Mouse (Mus musculus) fat pad, adult 2 months (tissue): ENCODE data around the gene Lypla2.

Experiments
- DNase-seq: peaks from one replicate; pipeline ENCODE4 v3.0.0-alpha.2; 2011; ENCODE audit warnings: low read depth, low spot score; ENCODE audit errors: extremely low read depth

Gene Lypla2

DNA sequence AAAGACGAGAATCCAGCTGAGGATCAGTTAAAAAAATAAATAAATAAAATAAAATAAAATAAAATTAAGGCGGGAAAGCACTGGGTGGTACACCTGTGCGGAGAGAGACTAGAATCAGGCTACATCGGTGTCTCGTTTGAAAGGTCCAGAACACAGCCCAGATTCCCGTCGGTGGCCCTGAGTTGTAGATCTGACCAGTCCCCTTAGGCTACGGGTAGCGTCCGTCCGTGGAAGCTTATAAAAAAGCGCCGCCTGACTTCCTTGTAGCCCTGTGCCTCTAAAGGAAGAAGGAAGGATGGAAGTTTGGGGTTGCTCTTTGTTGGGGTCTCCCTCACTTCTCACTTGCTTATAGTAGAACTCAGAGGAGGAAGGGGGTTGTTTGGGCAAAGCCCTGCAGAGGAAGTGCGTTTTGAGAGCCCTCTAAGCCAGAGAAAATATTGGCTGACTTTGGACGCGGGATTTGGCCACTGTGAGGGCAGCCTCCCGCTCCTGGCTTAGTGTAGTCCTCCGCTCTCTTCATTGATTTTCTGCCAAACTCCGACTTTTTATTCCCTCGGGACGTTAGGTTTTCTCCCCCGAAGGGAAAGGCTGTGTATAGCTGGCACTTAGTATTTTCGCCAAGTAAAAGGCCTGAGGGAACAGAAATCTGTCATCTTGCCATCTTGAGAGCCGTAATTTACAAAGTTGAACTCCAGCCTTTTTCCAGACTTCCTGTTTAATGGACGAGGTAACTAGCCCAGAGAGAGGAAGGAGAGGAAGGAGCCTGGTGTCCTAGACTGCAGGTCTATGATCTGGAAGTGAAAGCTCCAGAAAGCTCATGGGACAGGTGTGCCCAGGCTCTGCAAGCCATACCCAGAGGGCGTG, 50.9 kb downstream of the Lypla2 start:
- DNase-seq = no peak

DNA sequence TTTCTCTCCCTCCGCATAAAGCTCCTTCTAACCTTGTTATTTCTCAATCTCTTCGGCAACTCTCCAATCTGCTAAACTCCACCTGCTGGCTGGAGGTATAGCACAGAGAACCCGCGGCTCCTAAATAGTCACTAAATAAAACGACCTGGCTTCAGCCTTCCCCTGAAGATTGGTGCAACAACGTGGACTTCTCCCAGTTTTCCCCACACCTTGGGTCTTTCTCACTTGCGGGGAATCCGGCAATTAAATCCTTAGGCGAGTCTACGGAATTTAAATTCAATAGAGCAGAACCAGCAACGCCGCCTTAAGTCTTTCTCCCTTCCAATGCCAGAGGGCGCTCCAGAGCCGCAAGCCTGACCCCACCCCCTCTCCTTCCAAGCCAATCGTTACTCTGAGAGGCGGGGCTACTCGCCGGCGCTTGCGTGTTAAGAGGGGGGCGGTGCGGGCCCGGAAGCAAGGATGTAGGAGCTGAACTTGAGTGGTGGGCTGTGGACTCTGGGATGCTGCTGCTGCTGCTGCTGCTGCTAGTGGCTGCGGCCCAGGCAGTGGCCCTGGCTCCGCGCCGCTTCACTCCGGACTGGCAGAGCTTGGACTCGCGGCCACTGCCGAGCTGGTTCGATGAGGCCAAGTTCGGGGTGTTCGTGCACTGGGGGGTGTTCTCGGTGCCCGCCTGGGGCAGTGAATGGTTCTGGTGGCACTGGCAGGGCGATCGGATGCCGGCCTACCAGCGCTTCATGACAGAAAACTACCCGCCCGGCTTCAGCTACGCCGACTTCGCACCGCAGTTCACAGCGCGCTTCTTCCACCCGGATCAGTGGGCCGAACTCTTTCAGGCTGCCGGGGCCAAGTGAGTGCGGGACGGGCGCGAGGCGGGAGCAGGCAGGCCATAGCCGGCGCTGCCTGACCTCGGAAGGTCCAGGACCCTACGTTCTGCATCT, 51.9 kb downstream of the Lypla2 start, which contains the start of gene Fuca1:
Fuca1 (plus strand) TSS at position 432 of the 938 bp plus-strand sequence.
- DNase-seq = peak; percentile 50

DNA sequence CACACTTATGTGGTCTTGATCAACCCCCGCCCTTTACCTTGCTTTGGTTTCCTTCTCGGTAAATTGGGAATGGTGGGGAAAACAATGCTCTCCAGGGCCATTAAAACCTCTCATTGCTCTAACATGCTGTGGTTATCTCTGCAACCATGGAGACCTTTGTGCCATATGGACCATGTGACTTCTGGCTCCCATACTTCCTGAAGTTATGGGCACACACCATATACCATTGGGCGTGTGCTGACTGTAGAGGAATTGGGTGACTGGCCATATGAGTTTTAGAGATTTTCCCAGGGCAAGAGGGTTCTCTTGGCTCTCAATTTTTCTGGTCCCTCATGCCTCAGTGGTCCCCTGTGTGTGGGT, 53.2 kb downstream of the Lypla2 start:
- DNase-seq = no peak

DNA sequence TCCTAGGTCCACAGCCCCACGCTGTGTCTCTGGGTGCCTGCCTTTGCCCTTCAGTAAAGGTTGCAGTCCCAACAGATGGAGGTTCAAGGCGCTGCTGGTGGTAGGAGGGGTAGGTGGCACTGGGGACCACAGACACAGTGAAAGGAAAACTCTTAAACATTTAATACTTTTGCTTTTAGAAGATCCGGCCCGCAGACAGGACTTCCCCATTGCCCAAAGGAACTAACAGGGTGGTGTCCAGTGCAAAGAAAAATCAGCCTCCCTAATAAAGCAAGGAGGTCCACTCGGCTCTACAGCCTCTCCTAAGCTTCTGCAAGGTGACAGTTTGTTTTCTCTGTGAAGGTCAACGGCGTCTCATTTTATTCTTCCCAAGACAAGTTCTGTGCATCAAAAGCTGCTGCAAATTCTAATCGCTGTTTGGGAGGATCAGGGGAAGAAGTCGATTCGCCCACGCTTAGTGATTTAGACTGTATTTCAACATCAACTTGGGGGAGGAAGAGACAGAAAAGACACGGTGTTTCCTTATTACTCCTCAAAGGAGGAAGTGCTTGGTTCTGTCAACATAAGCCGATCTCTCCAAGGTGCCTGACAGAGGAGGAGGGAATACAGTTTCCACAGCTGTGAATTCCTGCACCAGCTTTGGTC, 53.7 kb downstream of the Lypla2 start:
- peak; percentile 50 for DNase-seq
